Mouse (Mus musculus): Measurements from ENCODE around the gene Rft1.

The Rft1 gene

DNA sequence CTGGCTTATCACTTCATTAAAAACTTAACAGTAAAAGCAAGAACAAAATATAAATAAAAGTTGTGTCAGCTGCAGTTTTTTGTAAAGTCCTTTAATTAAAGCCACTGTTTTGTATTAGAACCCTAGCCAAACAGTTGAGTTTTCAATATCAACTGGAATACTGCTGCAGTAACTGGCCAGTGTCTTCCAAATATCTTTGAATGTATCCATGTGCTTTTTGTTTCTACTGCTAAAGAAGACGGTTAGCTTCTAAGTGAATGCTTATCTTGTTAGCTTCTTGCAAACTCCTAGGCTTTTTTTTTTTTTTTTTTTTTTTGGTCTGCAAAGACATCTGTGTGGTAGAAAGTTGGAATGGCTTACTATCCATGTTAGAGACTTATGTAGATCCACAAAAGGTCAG, 65.4 kb downstream of the Rft1 start:
- no peak for DNase-seq (ENCODE audit: extremely low read depth, low read depth, low spot score)

DNA sequence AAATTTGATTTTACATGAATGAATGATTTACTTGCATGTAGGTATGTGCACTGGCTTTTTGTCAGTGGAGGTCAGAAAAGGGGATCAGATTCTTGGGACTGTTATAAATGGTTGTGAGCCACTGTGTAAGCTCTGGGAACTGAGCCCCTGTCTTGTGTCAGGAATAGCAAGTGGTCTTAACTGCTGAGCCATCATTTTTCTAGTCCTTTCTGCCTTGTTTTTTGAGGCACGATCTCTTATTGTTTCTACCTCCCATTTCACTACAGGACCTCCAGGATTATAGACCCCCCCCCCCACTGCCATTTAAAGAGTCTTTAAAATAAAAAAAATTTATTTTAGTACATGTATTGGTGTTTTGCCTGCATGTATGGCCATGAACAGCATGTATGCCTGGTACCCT, 67.7 kb downstream of the Rft1 start:
- no peak for DNase-seq (ENCODE audit: extremely low read depth, low read depth, low spot score)

DNA sequence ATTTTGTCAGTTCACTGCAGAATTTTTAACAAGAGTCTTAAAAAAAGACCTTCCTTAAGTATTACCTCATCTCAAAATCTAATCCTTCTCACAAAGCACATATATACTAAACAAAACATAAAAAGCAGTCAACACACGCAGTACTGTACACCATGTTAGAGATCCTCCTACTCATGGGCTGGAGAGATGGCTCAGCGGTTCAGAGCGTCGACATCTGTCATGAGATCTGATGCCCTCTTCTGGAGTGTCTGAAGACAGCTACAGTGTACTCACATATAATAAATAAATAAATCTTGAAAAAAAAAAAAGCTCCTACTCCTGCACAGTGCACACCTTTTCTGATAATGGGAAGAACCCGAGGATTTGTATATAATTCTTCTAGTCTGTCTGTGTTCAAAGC, 68.2 kb downstream of the Rft1 start:
- no peak for DNase-seq (ENCODE audit: extremely low read depth, low read depth, low spot score)

DNA sequence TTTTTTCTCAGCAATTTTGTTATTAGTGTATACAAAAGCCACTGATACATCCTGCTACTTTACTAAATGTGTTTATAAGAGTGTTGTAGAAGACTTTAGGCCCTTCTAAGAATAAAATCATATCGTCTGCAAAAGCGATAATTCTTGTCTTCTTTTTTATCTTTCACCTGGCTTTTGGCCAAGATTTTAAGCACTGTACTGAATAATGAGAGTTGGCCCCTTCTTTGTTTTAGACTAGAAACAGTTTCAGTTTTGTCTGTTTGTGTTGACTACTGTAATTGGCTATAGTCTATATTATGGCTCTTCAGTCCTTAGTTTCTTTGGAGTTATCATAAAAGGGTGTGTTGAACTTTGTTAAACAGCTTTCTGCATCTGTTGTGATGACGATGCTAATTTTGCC, 77.7 kb downstream of the Rft1 start:
- no peak for DNase-seq (ENCODE audit: extremely low read depth, low read depth, low spot score)

DNA sequence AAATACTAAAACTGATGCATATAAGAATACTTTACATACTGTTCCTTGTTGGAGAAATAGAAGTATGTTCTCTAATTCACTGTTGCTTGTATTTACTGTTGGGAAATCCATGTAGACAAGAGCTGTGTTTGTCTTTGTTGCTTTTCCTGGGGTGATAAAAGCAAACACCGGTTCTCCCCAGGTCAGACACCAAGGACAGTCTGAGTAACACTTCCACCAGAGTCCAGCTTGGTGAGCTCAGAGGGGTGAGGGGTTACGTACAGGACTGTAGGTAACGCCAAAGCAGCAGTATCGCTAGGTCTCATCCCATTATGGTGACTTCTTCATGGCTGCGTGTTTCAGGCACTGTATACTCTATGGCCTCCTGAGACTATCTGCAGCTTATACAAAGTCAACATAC, 80.5 kb downstream of the Rft1 start:
- no peak for DNase-seq (ENCODE audit: extremely low read depth, low read depth, low spot score)

DNA sequence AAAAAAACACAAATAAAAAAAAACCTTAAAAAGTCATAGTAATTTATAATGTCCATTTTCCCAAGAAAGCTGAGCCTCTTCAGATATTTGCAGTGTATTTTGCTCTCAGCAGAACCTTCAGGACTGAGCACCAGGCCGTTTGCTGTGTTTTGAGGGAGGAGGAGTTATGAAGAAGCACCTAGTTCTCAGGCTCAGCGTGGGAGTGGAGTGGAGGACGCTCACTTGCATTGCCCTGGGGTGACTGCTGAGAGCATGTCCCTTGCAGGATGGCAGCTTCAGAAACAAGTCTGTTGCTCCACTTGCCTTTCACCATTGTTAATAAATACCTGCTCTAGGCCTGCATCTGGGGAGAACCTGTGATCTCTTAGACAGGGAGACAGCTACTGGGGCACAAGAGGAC, 81.7 kb downstream of the Rft1 start:
- DNase-seq (ENCODE audit: extremely low read depth, low read depth, low spot score): peak; percentile 33

DNA sequence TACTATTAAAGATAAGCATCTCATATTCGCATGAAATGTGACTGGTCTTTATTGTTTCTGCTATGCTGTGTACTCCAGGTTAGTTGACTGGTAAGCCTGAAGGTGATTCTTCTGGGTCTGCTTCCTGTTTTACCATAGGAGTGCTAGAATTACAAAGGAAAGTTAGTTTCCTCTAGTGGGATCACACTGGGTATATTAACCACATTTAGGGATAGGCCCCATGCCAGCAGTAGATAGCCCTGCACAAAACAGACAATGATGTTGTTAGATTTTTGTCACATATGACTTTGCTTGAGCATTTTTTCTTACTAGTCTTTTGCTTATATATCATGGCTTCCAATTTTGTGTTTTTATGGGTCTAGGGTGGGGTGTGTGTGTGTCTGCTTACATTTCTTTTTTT, 82.3 kb downstream of the Rft1 start:
- no peak for DNase-seq (ENCODE audit: extremely low read depth, low read depth, low spot score)

All from fat pad, adult 2 months (tissue).